Mouse (Mus musculus) ES-Bruce4 (cell line): ENCODE results near the gene Calml3.

Source experiments
- CTCF ChIP-seq: IDR thresholded peaks from one replicate; pipeline ENCODE4 v1.8.1; 2011; ENCODE audit warnings: low read depth, low read length
- POLR2A ChIP-seq: IDR thresholded peaks from one replicate; pipeline ENCODE4 v1.8.1; 2011; ENCODE audit warnings: low read length; ENCODE audit not compliant: insufficient read depth

GRCm38 (mm10) chr13:3774991-3775390, 29.1 kb downstream of the Calml3 start:
- TF ChIP-seq CTCF: no peak
- no peak for TF ChIP-seq POLR2A
